Mouse (Mus musculus) T-cell, adult 66 days (primary cell): ENCODE measurements around the gene Sit1. TPM values are rescaled to one million over a fixed set of nuclear protein-coding genes. Genes with fewer than 3 reads are reported as not detected.

Experiments used
- total RNA-seq, 2 experiments: library from RNA; stranded (reverse); gene quantifications; 3 replicates in 1 of 2; 4 replicates in 1 of 2; pipeline ENCODE4 v1.2.4; 2023

Sit1 gene
- total RNA-seq, result 10 to 100 TPM; 76.6 to 85.8 TPM

GRCm38 (mm10) chr4:43483535-43484091 is at the start of gene Sit1:
TSS of gene Sit1 (minus strand) at chr4:43483734.

DNA sequence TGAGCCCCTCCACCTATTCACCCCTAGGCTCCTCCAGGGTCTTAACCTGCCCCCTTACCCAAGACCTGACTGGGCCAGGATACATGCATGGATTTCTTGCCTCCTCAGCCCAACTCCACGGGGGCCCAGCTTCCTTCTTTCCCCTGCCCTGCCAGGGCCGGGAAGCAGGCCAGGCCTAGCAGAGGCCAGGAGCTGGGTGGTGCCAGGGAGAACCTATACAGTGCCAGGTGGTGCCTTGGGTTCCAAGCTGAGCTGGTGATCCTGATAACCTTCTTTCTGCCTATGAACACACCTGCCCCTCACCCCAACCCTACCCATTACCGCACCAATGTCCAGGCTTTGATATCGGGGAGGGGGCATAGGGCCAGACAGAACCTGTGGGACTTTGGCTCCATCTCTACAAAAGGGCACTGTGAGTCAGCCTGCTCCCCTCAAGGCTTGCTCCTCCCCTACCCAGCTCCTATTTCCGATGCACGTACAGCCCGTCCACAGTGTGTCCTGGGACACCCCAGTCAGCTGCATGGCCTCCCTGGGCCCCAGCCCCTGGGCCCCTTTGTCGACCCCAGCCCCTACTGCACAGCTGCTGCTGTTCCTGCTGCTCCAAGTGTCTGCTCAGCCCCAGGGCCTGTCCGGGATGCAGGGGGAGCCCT is 23.1 kb upstream of the Sit1 start, which contains the start of gene Car9:
Gene Car9, plus strand, starts transcription at position 431 of the 650 bp plus-strand sequence.

DNA sequence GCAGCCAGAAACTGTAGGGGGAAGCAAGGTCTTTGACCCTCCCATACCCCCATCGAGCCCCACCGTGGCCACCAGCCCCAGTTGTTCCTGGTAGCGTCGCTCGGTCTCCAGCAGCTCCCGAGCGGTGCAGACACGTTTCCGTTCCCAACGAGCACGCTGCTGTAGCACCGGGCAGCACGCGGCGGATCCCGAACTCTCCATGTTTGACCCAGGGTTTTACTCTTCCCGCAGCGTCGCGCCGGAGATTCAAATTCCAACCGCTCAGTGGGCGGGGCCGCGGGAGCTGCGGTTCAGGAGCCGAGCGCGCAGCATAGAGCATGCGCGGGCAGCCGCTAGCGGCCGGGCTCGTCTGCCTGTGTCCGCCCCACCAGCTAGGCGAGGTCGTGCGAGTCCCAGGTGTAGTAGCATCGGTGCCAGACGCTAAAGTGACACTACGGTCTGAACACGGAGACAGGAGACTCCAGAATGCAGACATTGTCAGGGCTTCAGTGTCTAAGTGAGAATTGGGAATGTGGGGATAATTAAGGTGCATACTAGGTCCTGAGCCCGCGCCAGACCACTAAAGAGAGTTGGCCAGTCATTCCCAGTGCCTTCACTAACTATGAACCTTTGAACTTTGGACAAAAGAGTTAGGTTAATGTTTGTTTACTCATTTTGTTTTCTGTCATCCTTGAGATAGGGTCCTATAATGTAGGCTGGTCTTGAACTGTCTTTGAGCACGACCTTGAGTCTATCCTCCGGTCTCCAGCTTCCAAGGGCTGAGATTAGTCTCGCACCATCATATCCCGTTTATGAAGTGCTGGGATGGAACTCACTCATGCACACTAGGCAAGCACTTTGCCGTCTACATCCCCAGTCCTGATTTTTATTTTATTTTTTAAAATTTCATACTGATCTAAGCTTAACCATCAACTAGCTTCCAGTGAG is 16.1 kb upstream of the Sit1 start, which contains the start of gene Arhgef39:
Gene Arhgef39, minus strand, starts transcription at position 289 of the 927 bp plus-strand sequence.

GRCm38 (mm10) chr4:43492821-43493185 is 9.3 kb upstream of the Sit1 start, which contains the start of gene Ccdc107:
TSS of gene Ccdc107 (plus strand) at chr4:43492900.

GRCm38 (mm10) chr4:43454041-43454836 is 29.3 kb downstream of the Sit1 start, which contains the start of gene Cd72:
TSS of gene Cd72 (minus strand) at chr4:43454628.

GRCm38 (mm10) chr4:43441639-43442038 is 41.9 kb downstream of the Sit1 start, which contains the start of gene Tesk1:
TSS of gene Tesk1 (plus strand) at chr4:43441939.

Other genes with a start within 250 kb of the Sit1 start
- not detected for gene Atp8b5, start 216.6 kb downstream of the Sit1 start, total RNA-seq
- not detected for gene Rusc2, start 101.8 kb downstream of the Sit1 start, total RNA-seq
- gene Fam166b, start 54.6 kb downstream of the Sit1 start, total RNA-seq, result not detected
- 10 to 100 TPM; 54.4 to 54.9 TPM for gene Tesk1, start 41.8 kb downstream of the Sit1 start, total RNA-seq
- gene Cd72, start 29.1 kb downstream of the Sit1 start, total RNA-seq, result 10 to 100 TPM; 27.0 to 31.6 TPM
- gene Ccdc107, start 9.2 kb upstream of the Sit1 start, total RNA-seq, result 10 to 100 TPM; 24.6 to 26.0 TPM
- gene Arhgef39, start 16.0 kb upstream of the Sit1 start, total RNA-seq, result 1 to 10 TPM; 2.3 to 4.2 TPM
- not detected for gene Car9, start 23.2 kb upstream of the Sit1 start, total RNA-seq
- not detected for gene Tpm2, start 40.0 kb upstream of the Sit1 start, total RNA-seq
- 10 to 100 TPM; 61.5 to 65.6 TPM for gene Creb3, start 78.6 kb upstream of the Sit1 start, total RNA-seq
- gene Tln1, start 79.0 kb upstream of the Sit1 start, total RNA-seq, result 100 to 1,000 TPM; 326 to 327 TPM
- gene Rgp1, start 95.0 kb upstream of the Sit1 start, total RNA-seq, result 10 to 100 TPM; 54.0 to 54.2 TPM
- gene Gba2, start 95.1 kb upstream of the Sit1 start, total RNA-seq, result 10 to 100 TPM; 36.6 to 37.0 TPM
- gene Msmp, start 100.8 kb upstream of the Sit1 start, total RNA-seq, result not detected
- gene Npr2, start 148.2 kb upstream of the Sit1 start, total RNA-seq, result not detected
- gene Spag8, start 169.9 kb upstream of the Sit1 start, total RNA-seq, result not detected
- 10 to 100 TPM; 21.3 to 24.6 TPM for gene Hint2, start 172.7 kb upstream of the Sit1 start, total RNA-seq
- gene Tmem8b, start 185.2 kb upstream of the Sit1 start, total RNA-seq, result 1 to 10 TPM; 2.7 to 2.8 TPM
- gene Fam221b, start 185.4 kb upstream of the Sit1 start, total RNA-seq, result not detected
- gene Olfr70, start 217.1 kb upstream of the Sit1 start, total RNA-seq, result not detected
- gene Olfr71, start 226.5 kb upstream of the Sit1 start, total RNA-seq, result not detected
- not detected for gene Hrct1, start 243.5 kb upstream of the Sit1 start, total RNA-seq
- not detected for gene Spaar, start 246.3 kb upstream of the Sit1 start, total RNA-seq